Mouse (Mus musculus) cortical plate, adult 2 months (tissue): ENCODE data around the gene Fgd6.

Experiments
- CTCF ChIP-seq: fragments of 200-500 bp; IDR thresholded peaks from 2 replicates; pipeline ENCODE4 v1.5.1; 2011; ENCODE audit warnings: mild to moderate bottlenecking, control low read depth, low read length; ENCODE audit not compliant: insufficient read depth; ENCODE audit errors: extremely low read depth
- POLR2A ChIP-seq: fragments of 200-500 bp; IDR thresholded peaks from 2 replicates; pipeline ENCODE4 v1.6.1; 2011; ENCODE audit warnings: mild to moderate bottlenecking, low read length, control low read depth; ENCODE audit not compliant: insufficient read depth; ENCODE audit errors: extremely low read depth

- TF ChIP-seq CTCF (no peak), POLR2A (no peak)
Observed at GRCm38 (mm10) chr10:94047024-94047423, 11.2 kb downstream of the Fgd6 start.
